Mouse (Mus musculus) E14TG2a.4 (cell line): ENCODE measurements around the gene Dmpk.
A peak's percentile ranks its signal among the peaks of the same experiment; 100 is the strongest.

ENCODE experiments used
- H3K27me3 ChIP-seq: 2 replicates; pipeline ENCODE4 v1.6.1; 2014; ENCODE audit warnings: low read length, control low read depth; ENCODE audit not compliant: insufficient read depth
- H3K36me3 ChIP-seq: 2 replicates; pipeline ENCODE4 v1.6.1; 2014; ENCODE audit warnings: low read length, control low read depth; ENCODE audit not compliant: insufficient read depth
- H3K4me1 ChIP-seq: replicated peaks from 2 replicates; pipeline ENCODE4 v1.6.1; 2014; ENCODE audit warnings: low read depth, low read length, control low read depth
- H3K4me3 ChIP-seq: replicated peaks from 2 replicates; pipeline ENCODE4 v1.5.1; 2014; ENCODE audit warnings: mild to moderate bottlenecking, low read length
- H3K9me3 ChIP-seq: 2 replicates; pipeline ENCODE4 v1.6.1; 2014; ENCODE audit warnings: low read length, control low read depth
- CTCF ChIP-seq: conservative IDR thresholded peaks from 2 replicates; pipeline ENCODE4 v1.5.1; 2014; ENCODE audit warnings: low read length
- NANOG ChIP-seq: IDR thresholded peaks from 2 replicates; pipeline ENCODE4 v1.6.1; 2014; ENCODE audit warnings: borderline replicate concordance, low read length, mixed read lengths
- POU5F1 ChIP-seq: IDR thresholded peaks from 2 replicates; pipeline ENCODE4 v1.6.1; 2014; ENCODE audit warnings: low read length, borderline replicate concordance

The Dmpk gene

GRCm38 (mm10) chr7:19097217-19097616, 13.6 kb downstream of the Dmpk start:
- TF ChIP-seq NANOG (no peak), CTCF (no peak), POU5F1 (no peak)
- no peaks in the 10 kb centered on the region for H3K9me3 ChIP-seq
- H3K27me3 ChIP-seq: peaks cover 73% of the 10 kb centered on the region
- no peak overlapping the region for H3K4me3 ChIP-seq
- 0 out of 2 replicates have a peak, but pooled peaks cover under 1% of the 10 kb centered on the region for H3K36me3 ChIP-seq
- H3K4me1 ChIP-seq: peaks cover 46% of the 10 kb centered on the region

DNA sequence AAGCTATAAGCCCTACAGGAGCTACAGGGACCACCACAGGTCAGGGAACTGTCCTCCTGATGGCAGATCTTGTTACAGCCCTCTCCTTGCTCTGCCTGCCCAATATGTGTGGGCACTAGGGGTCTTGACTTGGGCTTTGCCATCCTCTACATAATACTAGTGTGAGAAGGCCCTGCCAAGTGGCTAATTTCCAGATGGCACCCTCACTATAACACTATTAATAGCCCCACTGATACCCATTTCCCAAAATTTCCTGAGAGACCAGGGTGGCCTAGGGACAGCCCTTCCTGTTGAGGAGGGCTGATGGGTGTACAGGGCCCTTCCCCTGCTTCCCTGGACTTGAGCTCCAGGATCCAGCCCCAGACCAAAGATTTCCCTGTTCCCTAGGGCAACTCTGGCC, 14.2 kb downstream of the Dmpk start:
- no peaks in the 10 kb centered on the region for H3K9me3 ChIP-seq
- no peak overlapping the region for H3K4me3 ChIP-seq
- TF ChIP-seq POU5F1: no peak
- TF ChIP-seq CTCF: no peak
- TF ChIP-seq NANOG: no peak
- peaks cover 39% of the 10 kb centered on the region for H3K4me1 ChIP-seq
- no peaks in the 10 kb centered on the region for H3K36me3 ChIP-seq
- H3K27me3 ChIP-seq: peaks cover 76% of the 10 kb centered on the region

DNA sequence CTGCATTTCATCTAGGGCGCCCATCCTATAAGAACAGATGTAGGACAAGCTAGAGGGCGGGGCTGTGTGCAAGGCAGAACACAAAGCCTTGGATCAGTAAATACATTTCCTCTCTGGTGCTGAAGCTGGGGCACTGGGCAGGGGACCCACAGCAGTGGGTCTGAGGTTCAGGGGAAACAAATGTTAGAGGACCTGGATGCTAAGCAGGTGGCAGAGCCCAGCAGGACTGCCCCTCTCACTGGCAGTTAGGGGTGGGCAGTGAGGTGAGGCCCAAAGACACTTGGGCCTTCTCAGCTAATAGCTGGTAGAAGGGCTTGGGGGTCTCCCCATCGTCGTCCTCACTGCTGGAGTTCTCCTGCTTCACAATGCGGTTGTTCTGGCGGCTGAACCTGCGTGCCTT, 15.2 kb downstream of the Dmpk start:
- Histone ChIP-seq H3K9me3 (no peaks in the 10 kb centered on the region), H3K36me3 (no peaks in the 10 kb centered on the region), H3K4me1 (peaks cover 31% of the 10 kb centered on the region), H3K4me3 (no peak overlapping the region), H3K27me3 (peaks cover 85% of the 10 kb centered on the region)
- TF ChIP-seq CTCF (no peak), NANOG (no peak), POU5F1 (no peak)

GRCm38 (mm10) chr7:19100290-19100689, 16.6 kb downstream of the Dmpk start:
- peaks cover 28% of the 10 kb centered on the region for H3K4me1 ChIP-seq
- H3K9me3 ChIP-seq: no peaks in the 10 kb centered on the region
- no peak overlapping the region for H3K4me3 ChIP-seq
- no peaks in the 10 kb centered on the region for H3K36me3 ChIP-seq
- TF ChIP-seq CTCF: no peak
- H3K27me3 ChIP-seq: peaks cover 93% of the 10 kb centered on the region

- no peaks in the 10 kb centered on the region for H3K36me3 ChIP-seq
- TF ChIP-seq POU5F1: no peak
- TF ChIP-seq CTCF: no peak
- no peak for TF ChIP-seq NANOG
- peaks cover 82% of the 10 kb centered on the region for H3K27me3 ChIP-seq
- peaks cover 5% of the 10 kb centered on the region for H3K4me1 ChIP-seq
- no peaks in the 10 kb centered on the region for H3K9me3 ChIP-seq
- no peak overlapping the region for H3K4me3 ChIP-seq
Measured at GRCm38 (mm10) chr7:19103741-19104140, 20.1 kb downstream of the Dmpk start.

GRCm38 (mm10) chr7:19104486-19104885, 20.8 kb downstream of the Dmpk start:
- no peaks in the 10 kb centered on the region for H3K4me1 ChIP-seq
- H3K36me3 ChIP-seq: no peaks in the 10 kb centered on the region
- H3K27me3 ChIP-seq: peaks cover 77% of the 10 kb centered on the region
- TF ChIP-seq POU5F1: no peak
- TF ChIP-seq NANOG: no peak
- no peak for TF ChIP-seq CTCF
- no peaks in the 10 kb centered on the region for H3K9me3 ChIP-seq
- no peak overlapping the region for H3K4me3 ChIP-seq

- Histone ChIP-seq H3K27me3 (peaks cover 73% of the 10 kb centered on the region), H3K4me3 (no peak overlapping the region), H3K9me3 (no peaks in the 10 kb centered on the region), H3K4me1 (no peaks in the 10 kb centered on the region), H3K36me3 (no peaks in the 10 kb centered on the region)
- TF ChIP-seq CTCF (no peak), NANOG (no peak), POU5F1 (no peak)
Measured at GRCm38 (mm10) chr7:19107436-19107835, 23.8 kb downstream of the Dmpk start.

DNA sequence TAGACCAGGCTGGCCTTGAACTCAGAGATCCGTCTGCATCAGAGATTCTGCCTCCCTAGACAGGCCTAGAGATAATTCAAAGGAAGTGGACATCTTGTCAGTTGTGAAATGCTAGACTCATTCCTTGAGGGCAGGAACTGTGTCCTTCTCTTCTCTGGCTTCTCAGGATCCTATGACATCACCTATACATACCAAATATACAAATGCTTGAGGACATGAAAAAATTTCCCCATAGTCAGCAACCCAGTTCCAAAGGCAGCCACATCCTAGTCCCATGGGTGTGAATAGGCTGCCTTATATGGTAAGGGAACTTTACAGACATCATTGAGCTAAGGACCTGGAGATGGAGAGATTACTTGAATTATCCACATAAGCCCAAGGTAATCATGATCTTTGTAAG, 25.9 kb downstream of the Dmpk start:
- Histone ChIP-seq H3K36me3 (no peaks in the 10 kb centered on the region), H3K9me3 (no peaks in the 10 kb centered on the region), H3K4me3 (no peak overlapping the region), H3K27me3 (peaks cover 66% of the 10 kb centered on the region), H3K4me1 (no peaks in the 10 kb centered on the region)
- TF ChIP-seq NANOG (no peak), POU5F1 (no peak), CTCF (no peak)

DNA sequence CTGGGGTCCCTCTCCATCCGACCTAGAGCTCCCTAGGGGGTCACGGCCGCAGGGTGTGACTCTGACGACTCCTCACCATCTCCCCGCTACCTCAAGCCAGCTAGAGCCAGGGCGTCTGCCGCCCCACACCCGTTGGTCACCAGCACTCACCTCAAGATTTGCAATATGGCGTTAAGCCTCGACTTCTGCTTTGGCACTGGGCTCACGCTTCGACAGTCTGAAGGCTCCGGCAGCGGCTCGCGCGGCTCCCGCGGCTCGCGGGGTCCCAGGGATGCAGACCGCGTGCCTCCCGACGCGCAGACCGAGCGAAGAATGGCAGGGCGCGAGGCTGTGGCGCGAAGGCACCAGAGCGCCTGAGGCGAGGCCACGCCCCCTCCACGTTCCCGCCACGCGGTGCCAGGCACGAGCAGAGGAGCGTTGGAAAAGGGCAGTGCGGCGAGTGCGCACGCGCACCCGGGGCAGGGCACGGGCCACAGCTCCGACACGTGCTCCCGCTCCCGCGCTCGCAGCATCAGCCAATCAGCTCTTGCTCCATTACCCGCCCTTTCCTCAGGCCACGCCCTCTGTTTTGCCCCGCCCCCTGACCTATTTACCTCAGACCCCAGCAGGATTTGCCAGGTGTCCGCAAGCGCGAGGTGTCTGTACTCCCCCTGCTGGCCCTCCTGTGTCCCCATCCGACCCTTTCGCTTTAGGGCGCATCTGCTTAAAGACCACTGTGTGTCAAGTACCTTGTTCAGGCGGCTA, 34.6 kb downstream of the Dmpk start, which contains the start of gene Gm4969:
Gm4969 (minus strand) TSS at position 341 of the 744 bp plus-strand sequence.
- Histone ChIP-seq H3K9me3 (peaks cover 8% of the 10 kb centered on the region), H3K36me3 (no peaks in the 10 kb centered on the region), H3K4me3 (peak within 1 kb of the TSS; percentile 49), H3K4me1 (peaks cover 22% of the 10 kb centered on the region), H3K27me3 (peaks cover 31% of the 10 kb centered on the region)
- TF ChIP-seq NANOG (no peak), POU5F1 (no peak), CTCF (peak; percentile 33)
